9 mouse cellular contexts compared by ENCODE assay signal in the genomic region with DNA sequence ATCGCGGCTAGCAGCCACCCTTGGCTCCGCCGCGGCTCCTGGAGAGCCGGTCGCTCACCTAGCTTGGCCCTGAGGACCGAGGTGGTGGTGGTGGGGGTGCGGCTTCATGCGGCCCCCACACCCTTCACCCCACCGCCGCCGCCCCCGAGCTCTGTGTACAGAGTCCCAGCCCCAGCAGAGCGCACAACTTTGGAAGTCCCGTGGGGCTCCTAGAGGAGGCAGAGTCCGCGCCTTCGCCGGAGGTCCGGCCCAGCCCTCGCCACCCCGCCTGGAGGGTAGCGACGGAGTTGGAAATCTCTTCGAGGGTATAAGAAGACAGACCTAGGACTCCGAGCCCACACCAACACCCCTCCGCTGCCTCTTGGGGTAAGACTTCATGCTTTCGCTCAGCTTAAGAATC. TPM values are rescaled to one million over a fixed set of nuclear protein-coding genes. Genes with fewer than 3 reads are reported as not detected.
DNase-seq lines count a peak whose midpoint lies in the region; ATAC-seq and TF ChIP-seq lines count a peak whose summit lies in the region.
"Had no signal": no experiment of that assay in that cellular context is flagged by ENCODE, and none has a peak within 500 bp of the region (broad histone marks: within the 10 kb centered on the region; RNA-seq: fewer than 3 reads in every experiment).

No protein-coding gene starts in this region.

- peak overlapping the region; percentile 63 for H3K9ac ChIP-seq in lung, embryonic 16.5 days (ENCODE audit: low read length)
- H3K9ac ChIP-seq in forebrain, embryonic 11.5 days (ENCODE audit: low read length): peak overlapping the region; percentile 63

- peaks cover 31% of the 10 kb centered on the region for H3K4me1 ChIP-seq in lung, embryonic 16.5 days (replicated peaks; ENCODE audit: control insufficient read depth, insufficient read depth, low read length)
- peaks cover 21% of the 10 kb centered on the region for H3K4me1 ChIP-seq in forebrain, embryonic 11.5 days (replicated peaks; ENCODE audit: control insufficient read depth, insufficient read depth, low read length)
- peaks cover 45% of the 10 kb centered on the region for H3K4me1 ChIP-seq in limb, embryonic 10.5 days
- H3K4me1 ChIP-seq in olfactory bulb, adult 2 months (ENCODE audit: control insufficient read depth, insufficient read depth, low read length): peaks cover 26% of the 10 kb centered on the region

- WGBS in lung, embryonic 16.5 days: under 1% methylated on average over 29 of the region's 29 CpGs
- WGBS in forebrain, embryonic 11.5 days: under 1% methylated on average over 29 of the region's 29 CpGs
- WGBS in limb, embryonic 10.5 days: 1% methylated on average over 29 of the region's 29 CpGs
- WGBS in olfactory bulb, adult 2 months: 1% methylated on average over 29 of the region's 29 CpGs

- H3K27me3 ChIP-seq in lung, embryonic 16.5 days (ENCODE audit: control insufficient read depth, insufficient read depth, low read depth, low read length): peaks cover 49% of the 10 kb centered on the region
- peaks cover 45% of the 10 kb centered on the region for H3K27me3 ChIP-seq in forebrain, embryonic 11.5 days (ENCODE audit: control insufficient read depth, insufficient read depth, low read length)
- peaks cover 73% of the 10 kb centered on the region for H3K27me3 ChIP-seq in limb, embryonic 10.5 days (ENCODE audit: low read depth, poor library complexity, severe bottlenecking)

- H3K4me3 ChIP-seq in lung, embryonic 16.5 days (ENCODE audit: low read length): peak overlapping the region; percentile 57
- H3K4me3 ChIP-seq in forebrain, embryonic 11.5 days (ENCODE audit: low read depth, low read length): peak overlapping the region; percentile 50
- H3K4me3 ChIP-seq in limb, embryonic 10.5 days: peak overlapping the region; percentile 63
- peak overlapping the region; percentile 48 for H3K4me3 ChIP-seq in olfactory bulb, adult 2 months (ENCODE audit: insufficient read depth, low read depth, low read length)

- no peaks in the 10 kb centered on the region for H3K9me3 ChIP-seq in lung, embryonic 16.5 days (ENCODE audit: control insufficient read depth, low read length)
- H3K9me3 ChIP-seq in forebrain, embryonic 11.5 days (ENCODE audit: control insufficient read depth, low read length): no peaks in the 10 kb centered on the region
- H3K9me3 ChIP-seq in limb, embryonic 10.5 days (replicated peaks): no peaks in the 10 kb centered on the region

- ATAC-seq in CD4-positive, CD25-positive, alpha-beta regulatory T cell, adult 4 months: no peak
- ATAC-seq in lung, embryonic 16.5 days (ENCODE audit: low read depth): peak; percentile 18; the same call in 1 of the 2 replicates
- ATAC-seq in forebrain, embryonic 11.5 days (replicated peaks; ENCODE audit: low FRiP score): peak; percentile 38

- no peak for TF ChIP-seq POLR2A in olfactory bulb, adult 2 months (IDR thresholded peaks at IDR 0.05; ENCODE audit: insufficient read depth, low read depth, low read length)

- DNase-seq in CD4-positive, CD25-positive, alpha-beta regulatory T cell, adult 2 months (ENCODE audit: low read depth, low spot score): peak; percentile 9
- DNase-seq in lung, postnatal 25 days (ENCODE audit: low spot score): no peak
- DNase-seq in forebrain, embryonic 11.5 days (ENCODE audit: low spot score): no peak
- no peak for DNase-seq in limb, embryonic 10.5 days (ENCODE audit: low spot score)
- no peak for DNase-seq in urinary bladder, adult 2 months (ENCODE audit: low spot score)

- H3K36me3 ChIP-seq in lung, embryonic 16.5 days (ENCODE audit: control insufficient read depth, insufficient read depth, low read length): no peaks in the 10 kb centered on the region
- H3K36me3 ChIP-seq in forebrain, embryonic 11.5 days (ENCODE audit: control insufficient read depth, insufficient read depth, low read length): no peaks in the 10 kb centered on the region
- H3K36me3 ChIP-seq in limb, embryonic 10.5 days: no peaks in the 10 kb centered on the region

- peak overlapping the region; percentile 99 for H3K4me2 ChIP-seq in lung, embryonic 16.5 days (ENCODE audit: low read depth, low read length)
- peak overlapping the region; percentile 99 for H3K4me2 ChIP-seq in forebrain, embryonic 11.5 days (ENCODE audit: low read depth, low read length, severe bottlenecking)

- no peak overlapping the region for H3K27ac ChIP-seq in lung, embryonic 16.5 days (ENCODE audit: low read length)
- H3K27ac ChIP-seq in forebrain, embryonic 11.5 days (ENCODE audit: low read depth, low read length): no peak overlapping the region
- peak overlapping the region; percentile 58 for H3K27ac ChIP-seq in limb, embryonic 10.5 days
- no peak overlapping the region for H3K27ac ChIP-seq in olfactory bulb, adult 2 months (ENCODE audit: insufficient read depth, low read depth, low read length)
- H3K27ac ChIP-seq: macrophage had no signal

- no peak for TF ChIP-seq CTCF in olfactory bulb, adult 2 months (IDR thresholded peaks at IDR 0.05; ENCODE audit: insufficient read depth, low read depth, low read length)

RNA-seq across cellular contexts. Expression of gene Adra2a, which starts 1.5 kb away (rescaled TPM):
- not detected for polyA plus RNA-seq in CD4-positive, CD25-positive, alpha-beta regulatory T cell, adult 4 months (2017; shearing (Covaris generic))
- 0.09 and 0.11 TPM in 2 replicates for polyA plus RNA-seq in lung, embryonic 16.5 days (2015; fragmentation: Nextera tagmentation; extraction: Ambion mirVana)
- 2.0 and 3.0 TPM in 2 replicates for polyA plus RNA-seq in forebrain, embryonic 11.5 days (2014; fragmentation: Nextera tagmentation; extraction: Ambion mirVana)
- not detected in 2 replicates for polyA plus RNA-seq in limb, embryonic 10.5 days (2016; fragmentation: Nextera tagmentation; extraction: Ambion mirVana)
- not detected in 2 replicates for polyA plus RNA-seq in olfactory bulb, adult 2 months (2012; ENCODE audit: insufficient read depth, insufficient read length, low replicate concordance, missing spikeins)
- polyA plus RNA-seq in urinary bladder, adult 2 months (2012; rRNA removed): 1.5 and 2.2 TPM in 2 replicates
- polyA plus RNA-seq: macrophage had no signal
